Mouse (Mus musculus) intestine, embryonic 16.5 days (tissue): Measurements from ENCODE around the gene Rab31. TPM values are rescaled to one million over a fixed set of nuclear protein-coding genes. Genes with fewer than 3 reads are reported as not detected.

Experiments used
- ATAC-seq: fragments of 200-750 bp; cut with Nextera tagmentation; 2 replicates; pipeline ENCODE4 v1.8.0; 2017; ENCODE audit warnings: moderate TSS enrichment, moderate library complexity
- H3K27ac ChIP-seq: fragments of 300-500 bp; sonication (generic); 2 replicates; pipeline ENCODE4 v1.5.1; 2014; ENCODE audit warnings: mild to moderate bottlenecking, low read length
- H3K27me3 ChIP-seq: fragments of 300-500 bp; sonication (generic); replicated peaks from 2 replicates; pipeline ENCODE4 v1.6.1; 2014; ENCODE audit warnings: low read length, control low read depth, mixed read lengths; ENCODE audit not compliant: control insufficient read depth, insufficient read depth
- H3K36me3 ChIP-seq: fragments of 300-500 bp; sonication (generic); 2 replicates; pipeline ENCODE4 v1.6.1; 2014; ENCODE audit warnings: low read length, control low read depth; ENCODE audit not compliant: control insufficient read depth, insufficient read depth
- H3K4me1 ChIP-seq: fragments of 300-500 bp; sonication (generic); 2 replicates; pipeline ENCODE4 v1.6.1; 2014; ENCODE audit warnings: low read length, control low read depth, mixed read lengths; ENCODE audit not compliant: control insufficient read depth, insufficient read depth
- H3K4me2 ChIP-seq: fragments of 300-500 bp; sonication (generic); 2 replicates; pipeline ENCODE4 v1.6.1; 2014; ENCODE audit warnings: low read depth, low read length, control low read depth
- H3K4me3 ChIP-seq: fragments of 300-500 bp; sonication (generic); 2 replicates; pipeline ENCODE4 v1.5.1; 2014; ENCODE audit warnings: mild to moderate bottlenecking, low read length
- H3K9ac ChIP-seq: fragments of 300-500 bp; sonication (generic); 2 replicates; pipeline ENCODE4 v1.6.1; 2014; ENCODE audit warnings: low read depth, low read length
- H3K9me3 ChIP-seq: fragments of 300-500 bp; sonication (generic); 2 replicates; pipeline ENCODE4 v1.6.1; 2016; ENCODE audit warnings: low read length, control low read depth; ENCODE audit not compliant: control insufficient read depth
- WGBS: fragments of 180-500 bp; shearing (Covaris S2); extraction: QIAGEN DNeasy Blood & Tissue Kit; methylation state at CpG from one replicate; pipeline ENCODE4 v1.1.7; 2014; 5-methylcytosine and 5-hydroxymethylcytosine counted together
- polyA plus RNA-seq: library from polyadenylated mRNA; unstranded; fragments of >200 nt; fragmentation: Nextera tagmentation; extraction: Ambion mirVana; gene quantifications from 2 replicates; pipeline ENCODE4 v1.2.1, GENCODE M21; 2015

The Rab31 gene
- polyA plus RNA-seq, 1 experiment from 2014 or later, result 26.8 TPM

DNA sequence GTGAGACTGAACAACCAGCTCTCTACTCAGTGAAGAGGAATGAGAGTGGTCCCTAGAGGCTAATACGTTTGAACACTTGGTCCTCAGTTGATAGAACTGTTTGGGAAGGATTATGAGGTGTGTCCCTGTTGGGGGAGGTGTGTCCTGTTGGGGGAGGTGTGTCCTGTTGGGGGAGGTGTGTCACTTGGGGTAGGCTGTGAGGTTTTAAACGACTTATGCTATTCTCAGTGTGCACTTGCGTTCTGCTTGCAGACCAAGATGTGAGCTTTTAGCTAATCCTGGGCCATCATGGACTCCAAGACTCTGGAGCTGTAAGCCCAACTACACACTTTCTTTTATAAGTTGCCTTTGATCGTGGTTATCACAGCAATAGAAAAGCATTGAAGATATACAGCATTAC, 103.5 kb downstream of the Rab31 start:
- Histone ChIP-seq H3K9ac (no peak overlapping the region), H3K27ac (no peak overlapping the region), H3K27me3 (no peaks in the 10 kb centered on the region), H3K4me2 (no peak overlapping the region), H3K9me3 (no peaks in the 10 kb centered on the region), H3K4me3 (no peak overlapping the region), H3K4me1 (no peaks in the 10 kb centered on the region), H3K36me3 (no peaks in the 10 kb centered on the region)
- no peak for ATAC-seq
- 79% methylated on average over 4 of the region's 4 CpGs for whole genome bisulfite sequencing

DNA sequence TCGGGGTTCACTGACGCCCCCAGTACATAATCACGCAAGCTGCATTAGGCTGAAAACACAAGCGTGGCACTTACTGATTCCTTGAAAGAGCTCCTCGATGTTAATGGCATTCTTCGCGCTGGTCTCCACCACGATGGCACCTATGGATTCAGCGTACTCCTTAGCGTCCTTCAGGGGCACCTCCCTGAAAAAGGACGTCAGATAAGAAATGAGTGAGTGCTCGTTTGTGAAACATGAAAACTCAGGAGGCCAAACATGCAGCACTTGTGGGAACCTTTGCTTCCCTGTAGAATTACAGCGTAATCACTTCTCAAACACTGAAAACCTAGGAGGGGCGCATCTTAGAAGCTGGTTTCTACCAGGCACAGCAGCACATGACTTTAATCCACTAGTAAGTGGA, 104.8 kb downstream of the Rab31 start:
- H3K36me3 ChIP-seq, result no peaks in the 10 kb centered on the region
- H3K9me3 ChIP-seq, result no peaks in the 10 kb centered on the region
- no peaks in the 10 kb centered on the region for H3K4me1 ChIP-seq
- H3K4me3 ChIP-seq, result no peak overlapping the region
- no peak overlapping the region for H3K27ac ChIP-seq
- no peaks in the 10 kb centered on the region for H3K27me3 ChIP-seq
- 82% methylated on average over 14 of the region's 14 CpGs for WGBS
- no peak overlapping the region for H3K9ac ChIP-seq
- no peak overlapping the region for H3K4me2 ChIP-seq
- no peak for ATAC-seq

DNA sequence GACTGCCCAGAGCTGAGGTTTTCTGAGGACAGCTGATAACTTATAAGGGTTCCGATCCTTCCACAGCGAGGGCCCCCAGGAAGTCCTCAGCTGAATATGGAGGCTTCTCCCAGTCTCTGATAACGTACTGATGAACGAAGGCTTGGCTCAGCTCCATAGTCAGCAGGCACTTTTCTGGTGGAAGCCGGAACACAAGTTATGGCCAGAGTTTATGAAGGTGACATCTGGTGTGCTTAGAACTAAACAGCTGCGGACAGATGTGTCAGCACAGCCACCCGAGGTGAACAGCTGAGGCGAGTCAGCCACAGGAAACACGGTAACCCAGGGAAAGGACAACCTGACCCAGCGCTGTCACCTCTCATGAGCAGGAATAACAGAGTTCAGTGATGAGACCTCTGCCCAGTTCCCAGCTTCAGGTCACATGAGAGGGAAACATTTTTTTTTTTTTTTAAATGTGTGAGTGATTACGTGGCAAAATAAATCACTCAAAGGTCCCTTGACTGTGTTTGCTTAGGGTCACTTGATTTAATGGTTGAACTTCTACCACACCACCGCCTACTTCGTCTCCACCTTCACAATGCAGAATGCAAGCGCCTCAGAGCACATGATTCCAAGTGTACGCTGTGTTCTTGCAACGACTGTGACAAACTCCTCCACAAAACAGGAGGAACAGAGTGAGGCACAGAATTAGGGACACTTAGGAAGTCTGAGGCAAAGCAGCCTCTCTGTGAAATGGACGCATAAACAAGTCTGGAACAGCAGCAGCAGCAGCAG, 106.0 kb downstream of the Rab31 start:
- Histone ChIP-seq H3K27me3 (no peaks in the 10 kb centered on the region), H3K36me3 (no peaks in the 10 kb centered on the region), H3K9me3 (no peaks in the 10 kb centered on the region), H3K9ac (no peak overlapping the region), H3K4me1 (no peaks in the 10 kb centered on the region), H3K4me2 (no peak overlapping the region), H3K27ac (peak overlapping the region; percentile 12; the same call in 1 of the 2 replicates), H3K4me3 (no peak overlapping the region)
- ATAC-seq, result peak; percentile 70
- 48% methylated on average over 17 of the region's 17 CpGs for WGBS

DNA sequence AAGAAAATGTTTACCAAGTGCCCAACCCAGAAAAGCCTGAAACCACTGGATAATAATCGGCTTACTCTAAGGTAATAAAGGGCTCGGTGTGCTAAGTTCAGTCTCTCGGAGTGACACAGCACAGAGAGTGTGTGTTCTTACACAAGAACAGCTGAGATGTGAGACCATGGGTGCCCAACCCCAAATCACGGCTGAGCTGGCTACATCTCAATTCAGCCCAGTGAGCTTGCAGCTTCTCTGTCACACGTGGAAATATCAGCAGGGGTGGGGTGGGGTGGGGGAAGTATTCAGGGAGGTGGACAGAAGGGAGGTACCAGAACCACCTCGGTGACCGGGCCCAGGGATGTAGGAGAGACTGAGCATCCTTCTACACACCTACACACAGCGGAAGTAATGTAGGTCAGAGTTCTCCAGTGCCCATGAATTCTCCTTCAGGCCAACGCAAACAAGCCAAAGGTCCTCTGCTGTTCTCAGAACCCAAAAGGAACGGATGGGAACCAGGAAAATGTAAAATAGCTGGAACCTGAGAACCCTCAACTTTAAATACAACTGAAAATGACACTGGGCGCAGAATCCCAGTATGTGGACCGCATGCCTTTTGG, 106.7 kb downstream of the Rab31 start:
- 77% methylated on average over 12 of the region's 12 CpGs for WGBS
- ATAC-seq, result 0 out of 2 replicates have a peak, but pooled peaks have one; percentile 31
- Histone ChIP-seq H3K9me3 (no peaks in the 10 kb centered on the region), H3K4me2 (no peak overlapping the region), H3K4me1 (no peaks in the 10 kb centered on the region), H3K36me3 (no peaks in the 10 kb centered on the region), H3K27ac (no peak overlapping the region), H3K9ac (no peak overlapping the region), H3K27me3 (no peaks in the 10 kb centered on the region), H3K4me3 (no peak overlapping the region)

DNA sequence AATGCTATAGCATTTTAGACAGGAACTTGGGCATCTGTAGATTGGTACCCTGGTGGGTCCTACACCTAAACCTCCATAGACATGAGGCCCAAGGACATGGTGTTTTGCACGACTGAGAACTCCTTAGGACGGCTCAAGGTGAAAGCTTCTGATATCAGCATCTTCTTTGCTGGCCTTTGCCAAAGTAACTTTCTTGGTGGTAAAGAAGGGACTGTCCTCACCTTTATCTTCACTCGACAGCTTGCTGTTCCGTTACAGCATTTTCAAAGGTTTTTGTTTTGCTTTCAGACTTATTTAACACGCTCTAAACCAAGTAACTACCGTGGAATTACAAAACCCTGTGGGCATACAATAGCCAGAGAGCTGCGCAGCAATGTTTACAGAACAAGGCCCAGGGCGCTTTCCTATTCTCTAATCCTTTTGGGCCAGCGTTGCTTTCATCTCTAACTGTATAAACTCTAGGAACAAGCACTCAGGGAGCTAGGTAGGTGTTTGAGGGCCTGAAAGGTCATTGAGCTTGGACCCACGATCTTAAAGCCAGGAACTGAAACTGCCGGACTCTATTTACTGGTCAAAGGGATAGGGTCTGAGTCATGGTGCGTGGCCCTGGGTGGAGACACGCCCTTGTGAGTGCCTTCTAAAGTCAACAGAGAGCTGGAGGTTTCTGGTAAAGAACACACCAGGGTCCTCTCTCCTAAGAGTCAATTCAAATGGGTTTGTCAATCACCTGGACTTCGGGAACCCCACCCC, 109.0 kb downstream of the Rab31 start:
- no peaks in the 10 kb centered on the region for H3K27me3 ChIP-seq
- 68% methylated on average over 14 of the region's 14 CpGs for WGBS
- no peaks in the 10 kb centered on the region for H3K4me1 ChIP-seq
- H3K9ac ChIP-seq, result no peak overlapping the region
- no peak overlapping the region for H3K4me3 ChIP-seq
- no peak overlapping the region for H3K4me2 ChIP-seq
- no peak overlapping the region for H3K27ac ChIP-seq
- H3K36me3 ChIP-seq, result no peaks in the 10 kb centered on the region
- H3K9me3 ChIP-seq, result no peaks in the 10 kb centered on the region
- peak; percentile 40; the same call in 1 of the 2 replicates for ATAC-seq

DNA sequence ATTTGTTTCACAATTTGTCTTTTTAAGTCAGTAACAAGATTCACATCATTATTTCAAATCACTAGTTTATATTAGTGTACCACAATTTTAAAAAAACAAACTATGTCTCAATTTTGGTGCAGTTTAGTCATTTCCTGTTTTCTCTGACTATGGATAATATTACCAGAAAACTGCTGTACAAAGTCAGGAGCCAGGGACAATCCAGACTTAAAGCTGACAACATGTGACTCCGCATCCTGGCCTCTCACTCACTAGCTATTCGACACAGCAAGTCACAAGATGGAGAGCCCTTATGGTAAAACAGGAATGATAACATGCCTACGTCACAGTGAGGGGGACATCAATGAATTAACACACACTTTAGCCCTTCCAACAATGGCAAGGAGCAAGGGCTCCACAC, 109.9 kb downstream of the Rab31 start:
- no peak overlapping the region for H3K4me3 ChIP-seq
- H3K4me2 ChIP-seq, result no peak overlapping the region
- no peaks in the 10 kb centered on the region for H3K9me3 ChIP-seq
- H3K36me3 ChIP-seq, result no peaks in the 10 kb centered on the region
- no peak overlapping the region for H3K9ac ChIP-seq
- no peak overlapping the region for H3K27ac ChIP-seq
- no peaks in the 10 kb centered on the region for H3K4me1 ChIP-seq
- H3K27me3 ChIP-seq, result no peaks in the 10 kb centered on the region
- 82% methylated on average over 3 of the region's 3 CpGs for WGBS
- ATAC-seq, result no peak

DNA sequence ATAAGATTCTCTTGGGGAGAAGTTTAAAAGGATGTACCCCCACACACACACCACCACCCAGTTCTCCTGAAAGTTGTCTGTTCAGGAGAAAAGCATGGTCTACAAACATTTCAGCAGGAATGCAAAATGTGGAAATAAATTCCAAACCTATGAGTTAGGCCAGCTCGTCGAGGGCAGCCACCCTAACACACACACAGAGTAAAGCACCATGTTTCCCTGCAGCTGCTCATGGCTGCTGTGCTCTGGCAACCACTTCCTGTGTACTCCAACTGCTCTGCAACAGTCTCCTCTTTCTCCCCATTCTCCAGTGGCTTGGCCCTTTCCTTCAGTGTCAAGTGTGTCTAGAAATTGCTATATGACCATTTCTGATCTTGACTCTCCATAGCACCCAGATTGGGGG, 114.1 kb downstream of the Rab31 start:
- H3K9me3 ChIP-seq, result no peaks in the 10 kb centered on the region
- no peaks in the 10 kb centered on the region for H3K36me3 ChIP-seq
- no peak overlapping the region for H3K9ac ChIP-seq
- ATAC-seq, result no peak
- H3K27ac ChIP-seq, result no peak overlapping the region
- no peak overlapping the region for H3K4me3 ChIP-seq
- WGBS, result 43% methylated on average over 2 of the region's 2 CpGs
- no peaks in the 10 kb centered on the region for H3K4me1 ChIP-seq
- no peak overlapping the region for H3K4me2 ChIP-seq
- H3K27me3 ChIP-seq, result no peaks in the 10 kb centered on the region

DNA sequence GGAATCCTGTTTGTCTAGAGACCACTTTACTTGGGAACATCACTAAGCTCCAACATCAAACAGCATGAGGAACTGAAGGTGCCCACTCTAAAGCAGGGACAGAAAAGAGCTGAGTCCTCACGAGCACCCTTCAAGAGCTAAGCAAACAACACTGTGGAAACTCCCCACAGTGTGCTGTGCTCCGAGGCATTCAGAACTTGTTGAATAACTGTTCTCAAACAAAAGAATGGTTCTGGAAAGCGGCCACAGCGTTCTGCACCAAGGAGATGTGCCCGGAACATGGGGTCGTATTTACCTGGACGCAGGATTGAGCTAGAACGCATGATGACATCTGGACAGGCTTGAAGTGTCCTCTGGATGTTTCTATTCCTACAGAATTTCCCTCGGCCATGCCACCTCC, 114.6 kb downstream of the Rab31 start:
- Histone ChIP-seq H3K4me1 (no peaks in the 10 kb centered on the region), H3K4me2 (no peak overlapping the region), H3K9me3 (no peaks in the 10 kb centered on the region), H3K9ac (no peak overlapping the region), H3K4me3 (no peak overlapping the region), H3K27me3 (no peaks in the 10 kb centered on the region), H3K36me3 (no peaks in the 10 kb centered on the region), H3K27ac (no peak overlapping the region)
- no peak for ATAC-seq
- WGBS, result 86% methylated on average over 9 of the region's 9 CpGs

DNA sequence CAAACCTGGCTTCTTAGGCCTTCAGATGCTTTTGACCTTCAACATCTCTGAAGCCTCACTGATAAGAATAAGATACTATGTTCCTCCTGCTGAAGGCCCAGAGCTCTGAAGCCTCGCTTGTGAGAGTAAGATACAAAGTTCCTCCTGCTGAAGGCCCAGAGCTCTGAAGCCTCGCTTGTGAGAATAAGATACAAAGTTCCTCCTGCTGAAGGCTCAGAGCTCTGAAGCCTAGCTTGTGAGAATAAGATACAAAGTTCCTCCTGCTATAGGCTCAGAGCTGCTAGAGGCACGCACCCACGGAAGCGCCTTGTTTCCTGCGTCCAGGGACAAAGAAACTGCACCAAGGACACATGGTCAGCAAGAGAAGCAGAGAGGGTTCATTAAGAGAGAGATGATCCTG, 115.8 kb downstream of the Rab31 start:
- H3K27me3 ChIP-seq, result no peaks in the 10 kb centered on the region
- no peak for ATAC-seq
- no peak overlapping the region for H3K27ac ChIP-seq
- H3K4me2 ChIP-seq, result no peak overlapping the region
- WGBS, result 85% methylated on average over 6 of the region's 6 CpGs
- no peaks in the 10 kb centered on the region for H3K9me3 ChIP-seq
- H3K36me3 ChIP-seq, result no peaks in the 10 kb centered on the region
- H3K4me1 ChIP-seq, result no peaks in the 10 kb centered on the region
- no peak overlapping the region for H3K9ac ChIP-seq
- H3K4me3 ChIP-seq, result no peak overlapping the region
